Comparison of ENCODE assay signal across 24 mouse cellular contexts in the genomic region with DNA sequence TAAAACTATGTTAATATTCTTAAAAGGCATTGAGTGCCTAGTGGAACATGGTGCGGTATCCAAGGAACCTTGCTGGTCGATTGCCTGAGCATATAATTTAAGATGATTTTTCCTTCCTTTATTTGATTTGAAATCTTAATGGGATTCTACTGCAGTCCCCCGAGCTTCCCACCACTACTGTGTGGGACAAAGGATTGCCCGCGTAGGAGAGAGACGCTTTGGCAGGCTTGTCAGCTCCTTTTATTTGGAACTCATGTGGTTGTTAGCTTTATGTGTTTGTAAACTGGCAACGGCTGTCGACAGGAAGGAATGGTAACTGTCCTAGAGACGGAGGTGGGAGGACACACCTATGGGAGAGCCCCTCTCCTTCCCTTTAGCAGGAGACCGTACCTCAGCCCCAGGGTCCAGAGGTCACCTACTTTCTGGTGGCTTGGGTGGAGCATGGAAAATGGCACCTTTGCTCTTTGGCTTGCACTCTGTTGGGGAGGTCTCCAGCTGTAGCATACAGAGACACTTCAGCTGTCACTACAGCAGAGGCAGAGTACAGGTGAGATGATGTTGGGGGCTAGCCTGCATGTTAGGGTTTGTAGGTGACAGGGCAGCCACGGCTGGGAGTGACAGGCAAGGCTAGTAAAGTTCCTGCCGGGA.
DNase-seq lines count a peak whose midpoint lies in the region; ATAC-seq lines count a peak whose summit lies in the region.
"Had no signal": no experiment of that assay in that cellular context is flagged by ENCODE, and none has a peak within 500 bp of the region (broad histone marks: within the 10 kb centered on the region; RNA-seq: fewer than 3 reads in every experiment).

No protein-coding gene starts in this region.

- no peak overlapping the region for H3K9ac ChIP-seq in forebrain, embryonic 14.5 days (ENCODE audit: low read length)
- H3K9ac ChIP-seq in forebrain, embryonic 11.5 days (ENCODE audit: low read length): no peak overlapping the region
- H3K9ac ChIP-seq in neural tube, embryonic 14.5 days (replicated peaks; ENCODE audit: low read depth, low read length): no peak overlapping the region
- H3K9ac ChIP-seq in midbrain, embryonic 11.5 days (ENCODE audit: low read length): no peak overlapping the region
- H3K9ac ChIP-seq: embryonic facial prominence, embryonic 13.5 days; heart, embryonic 12.5 days; neural tube, embryonic 13.5 days had no signal

- H3K4me2 ChIP-seq in forebrain, embryonic 14.5 days (ENCODE audit: low read length): no peak overlapping the region
- no peak overlapping the region for H3K4me2 ChIP-seq in forebrain, embryonic 11.5 days (ENCODE audit: low read depth, low read length, severe bottlenecking)
- H3K4me2 ChIP-seq in neural tube, embryonic 14.5 days (ENCODE audit: low read depth, low read length): no peak overlapping the region
- H3K4me2 ChIP-seq in midbrain, embryonic 11.5 days: no peak overlapping the region
- H3K4me2 ChIP-seq: embryonic facial prominence, embryonic 13.5 days; heart, embryonic 12.5 days; neural tube, embryonic 13.5 days had no signal

- DNase-seq in forebrain, embryonic 14.5 days (ENCODE audit: low spot score): peak; percentile 40
- DNase-seq in forebrain, embryonic 11.5 days (ENCODE audit: low spot score): no peak
- DNase-seq in neural tube, embryonic 10.5 days (ENCODE audit: extremely low spot score, low spot score): no peak
- DNase-seq in midbrain, embryonic 11.5 days (ENCODE audit: low spot score, missing footprints): peak; percentile 82
- DNase-seq in urinary bladder, adult 18-20 months (ENCODE audit: low spot score in 2 of 2): no peak
- DNase-seq in adrenal gland, postnatal 4 days (ENCODE audit: low spot score in 2 of 2): no peak
- DNase-seq in ovary, postnatal 14 days (ENCODE audit: low spot score): no peak
- DNase-seq: adrenal gland, postnatal 25 days; cerebellum, adult 11-12 months; cerebellum, postnatal 14 days; gastrocnemius, postnatal 14 days; heart, adult 11 months; heart, postnatal 10 days; kidney, adult 2 months; kidney, postnatal 10 days; layer of hippocampus, postnatal 36 days; lung, postnatal 4 days; right cerebral cortex, adult 18-20 months; right cerebral cortex, postnatal 4 days; thymus, postnatal 14 days had no signal

- no peaks in the 10 kb centered on the region for H3K36me3 ChIP-seq in forebrain, embryonic 14.5 days (ENCODE audit: control insufficient read depth, insufficient read depth, low read length)
- no peaks in the 10 kb centered on the region for H3K36me3 ChIP-seq in forebrain, embryonic 11.5 days (ENCODE audit: control insufficient read depth, insufficient read depth, low read length)
- H3K36me3 ChIP-seq in neural tube, embryonic 14.5 days (ENCODE audit: control insufficient read depth, insufficient read depth, low read length): no peaks in the 10 kb centered on the region
- H3K36me3 ChIP-seq in midbrain, embryonic 11.5 days (ENCODE audit: control insufficient read depth, insufficient read depth, low read length): no peaks in the 10 kb centered on the region
- H3K36me3 ChIP-seq: embryonic facial prominence, embryonic 13.5 days; heart, embryonic 12.5 days; neural tube, embryonic 13.5 days had no signal

- no peaks in the 10 kb centered on the region for H3K27me3 ChIP-seq in forebrain, embryonic 14.5 days (replicated peaks; ENCODE audit: control insufficient read depth, insufficient read depth, low read length)
- no peaks in the 10 kb centered on the region for H3K27me3 ChIP-seq in forebrain, embryonic 11.5 days (ENCODE audit: control insufficient read depth, insufficient read depth, low read length)
- H3K27me3 ChIP-seq in neural tube, embryonic 14.5 days (ENCODE audit: control insufficient read depth, insufficient read depth, low read length): no peaks in the 10 kb centered on the region
- no peaks in the 10 kb centered on the region for H3K27me3 ChIP-seq in midbrain, embryonic 11.5 days (ENCODE audit: control insufficient read depth, insufficient read depth, low read length)
- H3K27me3 ChIP-seq: embryonic facial prominence, embryonic 13.5 days; heart, embryonic 12.5 days; neural tube, embryonic 13.5 days had no signal

- no peaks in the 10 kb centered on the region for H3K9me3 ChIP-seq in forebrain, embryonic 14.5 days (replicated peaks; ENCODE audit: control insufficient read depth, low read length)
- H3K9me3 ChIP-seq in forebrain, embryonic 11.5 days (ENCODE audit: control insufficient read depth, low read length): no peaks in the 10 kb centered on the region
- no peaks in the 10 kb centered on the region for H3K9me3 ChIP-seq in neural tube, embryonic 14.5 days (ENCODE audit: control insufficient read depth, low read length)
- no peaks in the 10 kb centered on the region for H3K9me3 ChIP-seq in midbrain, embryonic 11.5 days (ENCODE audit: control insufficient read depth, low read length)
- H3K9me3 ChIP-seq: embryonic facial prominence, embryonic 13.5 days; heart, embryonic 12.5 days; neural tube, embryonic 13.5 days had no signal

- no peak overlapping the region for H3K4me3 ChIP-seq in forebrain, embryonic 14.5 days (ENCODE audit: low read depth, low read length)
- no peak overlapping the region for H3K4me3 ChIP-seq in forebrain, embryonic 11.5 days (ENCODE audit: low read depth, low read length)
- no peak overlapping the region for H3K4me3 ChIP-seq in neural tube, embryonic 14.5 days (ENCODE audit: low read depth, low read length)
- no peak overlapping the region for H3K4me3 ChIP-seq in midbrain, embryonic 11.5 days (ENCODE audit: low read depth, low read length)
- H3K4me3 ChIP-seq: embryonic facial prominence, embryonic 13.5 days; heart, embryonic 12.5 days; neural tube, embryonic 13.5 days had no signal

- ATAC-seq in forebrain, embryonic 14.5 days: no peak
- ATAC-seq in forebrain, embryonic 11.5 days (replicated peaks; ENCODE audit: low FRiP score): no peak
- ATAC-seq in neural tube, embryonic 14.5 days (ENCODE audit: low read depth): 0 out of 2 replicates have a peak, but pooled peaks have one; percentile 41
- ATAC-seq in midbrain, embryonic 11.5 days (ENCODE audit: low FRiP score): no peak

- H3K27ac ChIP-seq in forebrain, embryonic 14.5 days (ENCODE audit: low read depth, low read length): no peak overlapping the region
- H3K27ac ChIP-seq in forebrain, embryonic 11.5 days (ENCODE audit: low read depth, low read length): no peak overlapping the region
- no peak overlapping the region for H3K27ac ChIP-seq in neural tube, embryonic 14.5 days (ENCODE audit: low read depth, low read length)
- H3K27ac ChIP-seq in midbrain, embryonic 11.5 days (ENCODE audit: low read depth, low read length): no peak overlapping the region
- H3K27ac ChIP-seq: neural tube, embryonic 13.5 days had no signal

- 0 out of 2 replicates have a peak, but pooled peaks cover 2% of the 10 kb centered on the region for H3K4me1 ChIP-seq in forebrain, embryonic 14.5 days (ENCODE audit: control insufficient read depth, insufficient read depth, low read length)
- no peaks in the 10 kb centered on the region for H3K4me1 ChIP-seq in forebrain, embryonic 11.5 days (replicated peaks; ENCODE audit: control insufficient read depth, insufficient read depth, low read length)
- H3K4me1 ChIP-seq in neural tube, embryonic 14.5 days (ENCODE audit: control insufficient read depth, insufficient read depth, low read length): peaks cover 5% of the 10 kb centered on the region
- peaks cover 9% of the 10 kb centered on the region; the same call in 1 of the 2 replicates for H3K4me1 ChIP-seq in midbrain, embryonic 11.5 days (ENCODE audit: control insufficient read depth, insufficient read depth, low read length)

- 44% methylated on average over 12 of the region's 12 CpGs for WGBS in forebrain, embryonic 14.5 days
- 74% methylated on average over 12 of the region's 12 CpGs for WGBS in forebrain, embryonic 11.5 days
- 55% methylated on average over 12 of the region's 12 CpGs for WGBS in neural tube, embryonic 14.5 days
- 51% methylated on average over 12 of the region's 12 CpGs for whole genome bisulfite sequencing in midbrain, embryonic 11.5 days

Comparison
In these comparisons a context has a peak if more than half of its experiments do, and no peak if none do; other contexts are left out.
1. DNase-seq: peak in forebrain, embryonic 14.5 days (single experiment) and midbrain, embryonic 11.5 days (single experiment); none in forebrain, embryonic 11.5 days (single experiment), neural tube, embryonic 10.5 days (single experiment), urinary bladder, adult 18-20 months (0 of 2), adrenal gland, postnatal 4 days (0 of 2) and ovary, postnatal 14 days (single experiment).